ENCODE assay signal across 9 mouse cellular contexts in the genomic region with DNA sequence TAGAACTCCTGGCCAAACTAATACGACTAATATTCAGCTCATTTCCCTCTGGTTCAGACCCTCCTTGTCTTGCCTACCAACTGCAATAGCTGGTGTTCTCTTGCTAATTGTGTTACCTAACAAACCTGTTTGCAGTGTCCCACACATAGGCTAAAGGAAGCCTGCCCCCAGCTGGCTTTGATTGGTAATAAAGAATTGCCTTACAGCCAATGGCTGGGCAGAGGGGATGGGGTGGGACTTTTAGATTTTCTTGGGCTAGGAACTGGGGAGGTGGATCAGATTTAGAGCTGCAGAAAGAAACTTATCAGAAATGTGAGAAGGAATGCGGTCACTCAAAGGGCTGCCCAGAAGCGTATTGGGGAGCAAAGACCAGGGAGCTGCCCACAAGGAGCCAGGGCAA. TPM values are rescaled to one million over a fixed set of nuclear protein-coding genes. Genes with fewer than 3 reads are reported as not detected.
DNase-seq lines count a peak whose midpoint lies in the region; ATAC-seq and TF ChIP-seq lines count a peak whose summit lies in the region.
"Had no signal": no experiment of that assay in that cellular context is flagged by ENCODE, and none has a peak within 500 bp of the region (broad histone marks: within the 10 kb centered on the region; RNA-seq: fewer than 3 reads in every experiment).

No protein-coding gene starts in this region.

- no peaks in the 10 kb centered on the region for H3K9me3 ChIP-seq in hindbrain, embryonic 15.5 days
- no peaks in the 10 kb centered on the region for H3K9me3 ChIP-seq in hindbrain, embryonic 12.5 days (replicated peaks)
- H3K9me3 ChIP-seq in MEL (replicated peaks; ENCODE audit: insufficient read depth, low read length) = no peaks in the 10 kb centered on the region

- H3K4me2 ChIP-seq in hindbrain, embryonic 15.5 days = no peak overlapping the region
- H3K4me2 ChIP-seq in hindbrain, embryonic 12.5 days (replicated peaks) = no peak overlapping the region

- peak; percentile 19; the same call in 1 of the 2 replicates for ATAC-seq in hindbrain, embryonic 15.5 days (ENCODE audit: low FRiP score, low read depth)
- ATAC-seq in hindbrain, embryonic 12.5 days (ENCODE audit: low FRiP score) = no peak
- ATAC-seq in hematopoietic stem cell, adult 5-6 weeks (replicated peaks in 1 of 2; ENCODE audit: insufficient read depth in 1 of 2, low FRiP score in 2 of 2, low TSS enrichment in 1 of 2, low read depth in 1 of 2, poor library complexity in 2 of 2, severe bottlenecking in 2 of 2) = peak; percentile 17 to 34; a peak in 1 of 4 replicates

- H3K4me1 ChIP-seq in hindbrain, embryonic 15.5 days (replicated peaks) = no peaks in the 10 kb centered on the region
- H3K4me1 ChIP-seq in hindbrain, embryonic 12.5 days = no peaks in the 10 kb centered on the region
- no peaks in the 10 kb centered on the region for H3K4me1 ChIP-seq in MEL (ENCODE audit: control insufficient read depth in 1 of 2, insufficient read depth in 2 of 2, low read length in 2 of 2)

- peak; percentile 14 to 39 (median 14); a peak in 4 of 6 replicates for TF ChIP-seq CTCF in MEL (IDR thresholded peaks at IDR 0.05 in 2 of 3, conservative IDR thresholded peaks at IDR 0.05 in 1 of 3; ENCODE audit: control insufficient read depth in 1 of 3, insufficient read depth in 1 of 3, low read depth in 2 of 3, low read length in 3 of 3, poor library complexity in 1 of 3, severe bottlenecking in 1 of 3)

- no peak for TF ChIP-seq EP300 in MEL (IDR thresholded peaks at IDR 0.05; ENCODE audit: low read depth in 1 of 2, low read length in 2 of 2)

- DNase-seq in MEL (ENCODE audit: low read depth, low spot score) = peak; percentile 61
- peak; percentile 34 for DNase-seq in lung, postnatal 10 days
- no peak for DNase-seq in urinary bladder, adult 2 months (ENCODE audit: low spot score)
- no peak for DNase-seq in spleen, postnatal 10 days (ENCODE audit: low spot score in 2 of 2)
- no peak for DNase-seq in layer of hippocampus, postnatal 14 days (ENCODE audit: low spot score in 2 of 2)

- TF ChIP-seq RAD21 in MEL (IDR thresholded peaks at IDR 0.05; ENCODE audit: low read depth, low read length) = no peak; the same call in 1 of the 2 replicates

- no peak overlapping the region for H3K9ac ChIP-seq in hindbrain, embryonic 15.5 days
- no peak overlapping the region for H3K9ac ChIP-seq in hindbrain, embryonic 12.5 days
- no peak overlapping the region for H3K9ac ChIP-seq in MEL (ENCODE audit: control insufficient read depth, low read depth, low read length, poor library complexity, severe bottlenecking)

- no peak for TF ChIP-seq POLR2A in MEL (IDR thresholded peaks at IDR 0.05; ENCODE audit: control insufficient read depth in 1 of 2, insufficient read depth in 1 of 2, low read depth in 1 of 2, low read length in 2 of 2, poor library complexity in 1 of 2)

- H3K27ac ChIP-seq in hindbrain, embryonic 15.5 days (replicated peaks) = no peak overlapping the region
- no peak overlapping the region for H3K27ac ChIP-seq in hindbrain, embryonic 12.5 days
- no peak overlapping the region for H3K27ac ChIP-seq in MEL (ENCODE audit: control insufficient read depth, low read depth, low read length)

- peaks cover 43% of the 10 kb centered on the region for H3K36me3 ChIP-seq in hindbrain, embryonic 15.5 days
- peaks cover 44% of the 10 kb centered on the region for H3K36me3 ChIP-seq in hindbrain, embryonic 12.5 days
- H3K36me3 ChIP-seq in MEL (ENCODE audit: control insufficient read depth in 1 of 2, insufficient read depth in 2 of 2, low read length in 2 of 2) = peaks cover 0 to 4% of the 10 kb centered on the region in 2 experiments; a peak in 2 of 4 replicates

- H3K27me3 ChIP-seq in hindbrain, embryonic 15.5 days = no peaks in the 10 kb centered on the region
- no peaks in the 10 kb centered on the region for H3K27me3 ChIP-seq in hindbrain, embryonic 12.5 days
- H3K27me3 ChIP-seq in MEL (ENCODE audit: control insufficient read depth in 1 of 2, insufficient read depth in 2 of 2, low read length in 2 of 2) = no peaks in the 10 kb centered on the region

- WGBS in hindbrain, embryonic 15.5 days = 52% methylated on average over 3 of the region's 3 CpGs
- WGBS in hindbrain, embryonic 12.5 days = 56% methylated on average over 3 of the region's 3 CpGs

- H3K79me2 ChIP-seq in MEL (ENCODE audit: control insufficient read depth, insufficient read depth, low read length, poor library complexity) = no peaks in the 10 kb centered on the region

- H3K4me3 ChIP-seq in hindbrain, embryonic 15.5 days = no peak overlapping the region
- H3K4me3 ChIP-seq in hindbrain, embryonic 12.5 days = no peak overlapping the region
- no peak overlapping the region for H3K4me3 ChIP-seq in MEL (ENCODE audit: control insufficient read depth in 1 of 2, insufficient read depth in 1 of 2, low read depth in 2 of 2, low read length in 2 of 2)

TF ChIP-seq in MEL, 35 proteins besides CTCF, POLR2A, EP300 and RAD21:
- TF ChIP-seq ZC3H11A (IDR thresholded peaks at IDR 0.05; ENCODE audit: low read depth, low read length) (0 out of 2 replicates have a peak, but pooled peaks have one; percentile 13), MAZ (IDR thresholded peaks at IDR 0.05; ENCODE audit: low read depth, low read length) (no peak), SMC3 (IDR thresholded peaks at IDR 0.05; ENCODE audit: low read depth, low read length) (peak; percentile 38)

RNA-seq across cellular contexts. Expression of a gene that starts 21.0 kb away (rescaled TPM):
- polyA plus RNA-seq in hindbrain, embryonic 15.5 days (2015; fragmentation: Nextera tagmentation; extraction: Ambion mirVana) = 44.5 and 46.7 TPM in 2 replicates
- 31.0 and 32.2 TPM in 2 replicates for polyA plus RNA-seq in hindbrain, embryonic 12.5 days (2016; fragmentation: Nextera tagmentation; extraction: Ambion mirVana)
- 6.9 and 8.8 TPM in 2 replicates for total RNA-seq in MEL (2012; rRNA removed)
- 1 to 10 TPM in 1 of 2 experiments, not detected in 1; 7.9 TPM for polyA plus RNA-seq in MEL (2012; ENCODE audit: insufficient read depth in 1 of 2, insufficient read length in 2 of 2, low read depth in 1 of 2, low replicate concordance in 2 of 2, missing spikeins in 1 of 2)
- total RNA-seq in hematopoietic stem cell, adult 5-6 weeks (2017) = 7.3 and 9.8 TPM in 2 replicates
- polyA plus RNA-seq in urinary bladder, adult 2 months (2012; rRNA removed) = 8.0 and 9.6 TPM in 2 replicates
- total RNA-seq in layer of hippocampus, postnatal 14 days (2021) = 10 to 100 TPM; 16.7 to 18.7 TPM

RNA-seq across cellular contexts. Expression of a gene that starts 21.7 kb away (rescaled TPM):
- 35.8 and 36.3 TPM in 2 replicates for polyA plus RNA-seq in hindbrain, embryonic 15.5 days (2015; fragmentation: Nextera tagmentation; extraction: Ambion mirVana)
- 42.0 and 45.4 TPM in 2 replicates for polyA plus RNA-seq in hindbrain, embryonic 12.5 days (2016; fragmentation: Nextera tagmentation; extraction: Ambion mirVana)
- total RNA-seq in MEL (2012; rRNA removed) = 58.5 and 68.1 TPM in 2 replicates
- 10 to 100 TPM in 1 of 2 experiments, not detected in 1; 62.3 TPM for polyA plus RNA-seq in MEL (2012; ENCODE audit: insufficient read depth in 1 of 2, insufficient read length in 2 of 2, low read depth in 1 of 2, low replicate concordance in 2 of 2, missing spikeins in 1 of 2)
- 56.6 and 63.3 TPM in 2 replicates for total RNA-seq in hematopoietic stem cell, adult 5-6 weeks (2017)
- 24.2 and 25.3 TPM in 2 replicates for polyA plus RNA-seq in urinary bladder, adult 2 months (2012; rRNA removed)
- total RNA-seq in layer of hippocampus, postnatal 14 days (2021) = 10 to 100 TPM; 30.9 to 31.4 TPM

RNA-seq across cellular contexts. Expression of a gene that starts 21.8 kb away (rescaled TPM):
- 42.8 and 45.0 TPM in 2 replicates for polyA plus RNA-seq in hindbrain, embryonic 15.5 days (2015; fragmentation: Nextera tagmentation; extraction: Ambion mirVana)
- polyA plus RNA-seq in hindbrain, embryonic 12.5 days (2016; fragmentation: Nextera tagmentation; extraction: Ambion mirVana) = 40.1 and 44.5 TPM in 2 replicates
- 33.0 and 33.7 TPM in 2 replicates for total RNA-seq in MEL (2012; rRNA removed)
- polyA plus RNA-seq in MEL (2012; ENCODE audit: insufficient read depth in 1 of 2, insufficient read length in 2 of 2, low read depth in 1 of 2, low replicate concordance in 2 of 2, missing spikeins in 1 of 2) = 100 to 1,000 TPM in 1 of 2 experiments, 10 to 100 TPM in 1; 31.3 to 129 TPM
- 16.5 and 26.2 TPM in 2 replicates for total RNA-seq in hematopoietic stem cell, adult 5-6 weeks (2017)
- polyA plus RNA-seq in urinary bladder, adult 2 months (2012; rRNA removed) = 10.4 and 11.8 TPM in 2 replicates
- total RNA-seq in layer of hippocampus, postnatal 14 days (2021) = 10 to 100 TPM; 12.7 to 13.3 TPM

RNA-seq across cellular contexts. Expression of a gene that starts 21.9 kb away (rescaled TPM):
- not detected in 2 replicates for polyA plus RNA-seq in hindbrain, embryonic 15.5 days (2015; fragmentation: Nextera tagmentation; extraction: Ambion mirVana)
- not detected in 2 replicates for polyA plus RNA-seq in hindbrain, embryonic 12.5 days (2016; fragmentation: Nextera tagmentation; extraction: Ambion mirVana)
- total RNA-seq in MEL (2012; rRNA removed) = not detected in 2 replicates
- polyA plus RNA-seq in MEL (2012; ENCODE audit: insufficient read depth in 1 of 2, insufficient read length in 2 of 2, low read depth in 1 of 2, low replicate concordance in 2 of 2, missing spikeins in 1 of 2) = not detected
- total RNA-seq in hematopoietic stem cell, adult 5-6 weeks (2017) = not detected in 2 replicates
- not detected in 2 replicates for polyA plus RNA-seq in urinary bladder, adult 2 months (2012; rRNA removed)
- total RNA-seq in layer of hippocampus, postnatal 14 days (2021) = not detected
- total RNA-seq: heart, postnatal 10 days had no signal

RNA-seq across cellular contexts. Expression of a gene that starts 35.9 kb away (rescaled TPM):
- 10.4 and 11.3 TPM in 2 replicates for polyA plus RNA-seq in hindbrain, embryonic 15.5 days (2015; fragmentation: Nextera tagmentation; extraction: Ambion mirVana)
- 10.8 and 11.7 TPM in 2 replicates for polyA plus RNA-seq in hindbrain, embryonic 12.5 days (2016; fragmentation: Nextera tagmentation; extraction: Ambion mirVana)
- total RNA-seq in MEL (2012; rRNA removed) = 9.0 and 9.3 TPM in 2 replicates
- 10 to 100 TPM; 11.4 to 57.5 TPM for polyA plus RNA-seq in MEL (2012; ENCODE audit: insufficient read depth in 1 of 2, insufficient read length in 2 of 2, low read depth in 1 of 2, low replicate concordance in 2 of 2, missing spikeins in 1 of 2)
- 8.4 and 10.9 TPM in 2 replicates for total RNA-seq in hematopoietic stem cell, adult 5-6 weeks (2017)
- 3.2 and 4.0 TPM in 2 replicates for polyA plus RNA-seq in urinary bladder, adult 2 months (2012; rRNA removed)
- total RNA-seq in layer of hippocampus, postnatal 14 days (2021) = 1 to 10 TPM; 4.9 to 5.3 TPM

Comparison
In these comparisons a context has a peak if more than half of its experiments do, and no peak if none do; other contexts are left out.
1. DNase-seq: peak in MEL (single experiment) and lung, postnatal 10 days (single experiment); none in urinary bladder, adult 2 months (single experiment), spleen, postnatal 10 days (0 of 2) and layer of hippocampus, postnatal 14 days (0 of 2).